22 mouse cellular contexts compared by ENCODE assay signal in the genomic region with DNA sequence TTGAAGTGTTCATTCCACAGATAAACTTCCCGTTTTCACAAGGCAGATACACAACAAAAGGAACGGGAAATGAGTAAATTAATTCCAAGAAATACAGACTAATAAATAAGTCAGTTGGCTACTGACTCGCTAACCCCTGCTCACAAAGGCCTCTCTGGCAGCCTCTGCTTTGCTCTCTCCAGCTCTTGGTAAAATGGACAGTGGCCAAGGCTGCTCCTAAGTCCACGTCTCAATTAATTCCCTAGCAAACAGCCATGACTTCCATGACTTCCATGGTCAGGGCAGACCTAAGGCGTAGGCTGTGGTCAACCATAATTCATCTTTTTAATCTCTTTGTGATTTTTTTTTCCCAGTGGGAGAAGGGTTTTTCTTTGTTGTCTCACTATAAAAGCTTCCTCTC. TPM values are rescaled to one million over a fixed set of nuclear protein-coding genes. Genes with fewer than 3 reads are reported as not detected.
DNase-seq lines count a peak whose midpoint lies in the region; ATAC-seq lines count a peak whose summit lies in the region.
"Had no signal": no experiment of that assay in that cellular context is flagged by ENCODE, and none has a peak within 500 bp of the region (broad histone marks: within the 10 kb centered on the region; RNA-seq: fewer than 3 reads in every experiment).

No protein-coding gene starts in this region.

- H3K4me1 ChIP-seq in heart, embryonic 10.5 days: no peaks in the 10 kb centered on the region
- H3K4me1 ChIP-seq in kidney, embryonic 16.5 days (ENCODE audit: insufficient read depth, low read length): no peaks in the 10 kb centered on the region
- peaks cover 6% of the 10 kb centered on the region for H3K4me1 ChIP-seq in forebrain, embryonic 10.5 days
- H3K4me1 ChIP-seq: forebrain, embryonic 12.5 days; heart, embryonic 15.5 days; hindbrain, embryonic 12.5 days; limb, embryonic 12.5 days; liver, embryonic 13.5 days; lung, embryonic 15.5 days; neural tube, embryonic 12.5 days had no signal

- peak; percentile 51; the same call in 1 of the 2 replicates for ATAC-seq in kidney, embryonic 16.5 days (ENCODE audit: low FRiP score, low TSS enrichment)

- peak; percentile 87 for DNase-seq in heart, adult 11 months
- DNase-seq in heart, embryonic 10.5 days (ENCODE audit: low spot score): no peak
- DNase-seq in kidney, adult 11 months: no peak
- peak; percentile 93 for DNase-seq in adipocyte (ENCODE audit: low spot score)
- DNase-seq in kidney, postnatal 14 days: peak; percentile 64
- no peak for DNase-seq in forebrain, embryonic 10.5 days (ENCODE audit: extremely low spot score, low spot score)
- DNase-seq: cerebellum, postnatal 25 days; gastrocnemius, postnatal 36 days; liver, embryonic 13.5 days; right cerebral cortex, postnatal 14 days; thymus, postnatal 14 days had no signal

- no peaks in the 10 kb centered on the region for H3K36me3 ChIP-seq in heart, embryonic 10.5 days
- no peaks in the 10 kb centered on the region for H3K36me3 ChIP-seq in kidney, embryonic 16.5 days (ENCODE audit: insufficient read depth, low read length)
- H3K36me3 ChIP-seq in forebrain, embryonic 10.5 days (replicated peaks): no peaks in the 10 kb centered on the region
- H3K36me3 ChIP-seq: forebrain, embryonic 12.5 days; G1E; heart, embryonic 15.5 days; hindbrain, embryonic 12.5 days; limb, embryonic 12.5 days; liver, embryonic 13.5 days; lung, embryonic 15.5 days; neural tube, embryonic 12.5 days had no signal

- no peak overlapping the region for H3K27ac ChIP-seq in heart, embryonic 10.5 days
- H3K27ac ChIP-seq in kidney, embryonic 16.5 days (ENCODE audit: low read length): 0 out of 2 replicates have a peak overlapping the region, but pooled peaks have one; percentile 7
- H3K27ac ChIP-seq in forebrain, embryonic 10.5 days: no peak overlapping the region
- H3K27ac ChIP-seq: forebrain, embryonic 12.5 days; heart, embryonic 15.5 days; hindbrain, embryonic 12.5 days; left cerebral cortex, adult 2 months; limb, embryonic 12.5 days; liver, embryonic 13.5 days; lung, embryonic 15.5 days; macrophage; neural tube, embryonic 12.5 days had no signal

- no peaks in the 10 kb centered on the region for H3K9me3 ChIP-seq in heart, embryonic 10.5 days
- H3K9me3 ChIP-seq in kidney, embryonic 16.5 days (ENCODE audit: low read length): no peaks in the 10 kb centered on the region
- no peaks in the 10 kb centered on the region for H3K9me3 ChIP-seq in forebrain, embryonic 10.5 days
- H3K9me3 ChIP-seq: forebrain, embryonic 12.5 days; G1E; heart, embryonic 15.5 days; hindbrain, embryonic 12.5 days; limb, embryonic 12.5 days; liver, embryonic 13.5 days; lung, embryonic 15.5 days; neural tube, embryonic 12.5 days had no signal

- WGBS in heart, embryonic 10.5 days: 72% methylated on average over 5 of the region's 5 CpGs
- 42% methylated on average over 5 of the region's 5 CpGs for WGBS in kidney, embryonic 16.5 days
- WGBS in forebrain, embryonic 10.5 days: 67% methylated on average over 5 of the region's 5 CpGs

- H3K4me3 ChIP-seq in heart, embryonic 10.5 days: no peak overlapping the region
- H3K4me3 ChIP-seq in kidney, embryonic 16.5 days (ENCODE audit: low read length): no peak overlapping the region
- H3K4me3 ChIP-seq in forebrain, embryonic 10.5 days: no peak overlapping the region
- H3K4me3 ChIP-seq: forebrain, embryonic 12.5 days; heart, embryonic 15.5 days; hindbrain, embryonic 12.5 days; left cerebral cortex, adult 2 months; limb, embryonic 12.5 days; liver, embryonic 13.5 days; lung, embryonic 15.5 days; neural tube, embryonic 12.5 days had no signal

- no peak overlapping the region for H3K9ac ChIP-seq in kidney, embryonic 16.5 days (replicated peaks; ENCODE audit: low read length)
- H3K9ac ChIP-seq: forebrain, embryonic 12.5 days; heart, embryonic 15.5 days; hindbrain, embryonic 12.5 days; limb, embryonic 12.5 days; liver, embryonic 13.5 days; lung, embryonic 15.5 days; neural tube, embryonic 12.5 days had no signal

- no peak overlapping the region for H3K4me2 ChIP-seq in kidney, embryonic 16.5 days (replicated peaks; ENCODE audit: low read depth, low read length)
- H3K4me2 ChIP-seq: forebrain, embryonic 12.5 days; heart, embryonic 15.5 days; hindbrain, embryonic 12.5 days; limb, embryonic 12.5 days; liver, embryonic 13.5 days; lung, embryonic 15.5 days; neural tube, embryonic 12.5 days had no signal

- no peaks in the 10 kb centered on the region for H3K27me3 ChIP-seq in heart, embryonic 10.5 days (ENCODE audit: insufficient read depth, poor library complexity, severe bottlenecking)
- no peaks in the 10 kb centered on the region for H3K27me3 ChIP-seq in kidney, embryonic 16.5 days (ENCODE audit: insufficient read depth, low read length)
- peaks cover 8% of the 10 kb centered on the region; the same call in 1 of the 2 replicates for H3K27me3 ChIP-seq in forebrain, embryonic 10.5 days (ENCODE audit: poor library complexity, severe bottlenecking)
- H3K27me3 ChIP-seq: heart, embryonic 15.5 days; hindbrain, embryonic 12.5 days; liver, embryonic 13.5 days; lung, embryonic 15.5 days; neural tube, embryonic 12.5 days had no signal

RNA-seq across cellular contexts. Expression of gene Fam71f2, which starts 8.6 kb away (rescaled TPM):
- 0.22 and 0.36 TPM in 2 replicates for polyA plus RNA-seq in heart, embryonic 10.5 days (2016; fragmentation: Nextera tagmentation; extraction: Ambion mirVana)
- 0.26 and 0.39 TPM in 2 replicates for polyA plus RNA-seq in kidney, embryonic 16.5 days (2015; fragmentation: Nextera tagmentation; extraction: Ambion mirVana)
- polyA plus RNA-seq in forebrain, embryonic 10.5 days (2016; fragmentation: Nextera tagmentation; extraction: Ambion mirVana): 0.33 and 0.50 TPM in 2 replicates
- polyA plus RNA-seq: G1E, macrophage had no signal

RNA-seq across cellular contexts. Expression of gene Hilpda, which starts 15.7 kb away (rescaled TPM):
- polyA plus RNA-seq in heart, embryonic 10.5 days (2016; fragmentation: Nextera tagmentation; extraction: Ambion mirVana): 28.1 and 34.2 TPM in 2 replicates
- polyA plus RNA-seq in kidney, embryonic 16.5 days (2015; fragmentation: Nextera tagmentation; extraction: Ambion mirVana): 34.9 TPM in 2 replicates
- 36.2 and 37.2 TPM in 2 replicates for polyA plus RNA-seq in forebrain, embryonic 10.5 days (2016; fragmentation: Nextera tagmentation; extraction: Ambion mirVana)

RNA-seq across cellular contexts. Expression of gene Fam71f1, which starts 31.0 kb away (rescaled TPM):
- 0.14 TPM in 1 of 2 replicates, not detected in the other for polyA plus RNA-seq in heart, embryonic 10.5 days (2016; fragmentation: Nextera tagmentation; extraction: Ambion mirVana)
- polyA plus RNA-seq in kidney, embryonic 16.5 days (2015; fragmentation: Nextera tagmentation; extraction: Ambion mirVana): 0.12 and 0.26 TPM in 2 replicates
- not detected in 2 replicates for polyA plus RNA-seq in forebrain, embryonic 10.5 days (2016; fragmentation: Nextera tagmentation; extraction: Ambion mirVana)
- polyA plus RNA-seq: forebrain, embryonic 12.5 days; frontal cortex, adult 2 months; G1E; hindbrain, embryonic 12.5 days; limb, embryonic 12.5 days; liver, embryonic 13.5 days; lung, embryonic 15.5 days; macrophage; neural tube, embryonic 12.5 days had no signal

RNA-seq across cellular contexts. Expression of gene Calu, which starts 59.9 kb away (rescaled TPM):
- 372 and 465 TPM in 2 replicates for polyA plus RNA-seq in heart, embryonic 10.5 days (2016; fragmentation: Nextera tagmentation; extraction: Ambion mirVana)
- polyA plus RNA-seq in kidney, embryonic 16.5 days (2015; fragmentation: Nextera tagmentation; extraction: Ambion mirVana): 420 and 457 TPM in 2 replicates
- polyA plus RNA-seq in forebrain, embryonic 10.5 days (2016; fragmentation: Nextera tagmentation; extraction: Ambion mirVana): 225 and 238 TPM in 2 replicates

Comparison
In these comparisons a context has a peak if more than half of its experiments do, and no peak if none do; other contexts are left out.
1. DNase-seq: peak in heart, adult 11 months (single experiment), adipocyte (single experiment) and kidney, postnatal 14 days (single experiment); none in heart, embryonic 10.5 days (single experiment), kidney, adult 11 months (single experiment) and forebrain, embryonic 10.5 days (single experiment).